Mouse (Mus musculus) thymus, postnatal 0 days (tissue): Measurements from ENCODE around the gene Frg2f1. TPM values are rescaled to one million over a fixed set of nuclear protein-coding genes. Genes with fewer than 3 reads are reported as not detected.

Experiments used
- DNase-seq: peaks from one replicate; pipeline ENCODE4 v3.0.0-alpha.2; 2015; ENCODE audit warnings: low spot score
- polyA plus RNA-seq: library from polyadenylated mRNA; unstranded; fragments of >200 nt; fragmentation: Nextera tagmentation; extraction: Ambion mirVana; gene quantifications from 2 replicates; pipeline ENCODE4 v1.2.1, GENCODE M21; 2015

Frg2f1 gene
- polyA plus RNA-seq, 1 experiment from 2014 or later, result 4.2 TPM

GRCm38 (mm10) chr4:119492933-119493327 is 46.4 kb downstream of the Frg2f1 start:
- DNase-seq, result no peak

DNA sequence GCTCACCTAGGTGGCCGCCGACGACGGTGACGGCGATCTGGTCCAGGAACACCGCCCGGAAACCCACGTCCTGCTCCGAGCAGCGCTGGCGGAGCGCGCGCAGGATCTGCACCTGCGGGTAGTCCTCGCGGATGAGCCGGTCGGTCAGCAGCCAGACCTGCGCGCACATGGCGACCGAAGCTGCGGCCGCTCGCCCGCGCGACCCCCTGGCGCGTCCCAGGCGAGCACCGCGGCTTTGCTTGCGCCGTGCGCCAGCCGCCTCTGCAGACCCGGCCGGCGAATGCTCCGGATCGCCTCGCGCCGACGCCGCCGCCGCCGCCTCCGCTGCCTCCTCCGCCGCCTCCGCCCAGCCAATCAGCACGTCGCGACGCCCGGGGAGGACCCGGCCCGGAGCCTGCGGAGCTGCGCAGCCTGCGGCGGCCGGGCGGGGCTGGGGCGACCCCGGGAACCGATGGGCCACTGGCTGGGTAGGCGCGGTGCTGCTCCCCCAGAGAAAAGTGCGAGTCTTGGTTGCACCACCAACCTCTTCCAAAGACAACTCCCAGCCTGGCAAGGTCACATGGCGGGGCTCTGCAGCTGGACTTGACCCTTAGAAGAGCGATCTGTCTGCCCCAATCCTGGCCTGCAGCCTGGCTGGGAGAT is 46.9 kb downstream of the Frg2f1 start, which contains the start of gene Rimkla:
Rimkla (minus strand) TSS at position 338 of the 642 bp plus-strand sequence.
- peak; percentile 59 for DNase-seq

GRCm38 (mm10) chr4:119490806-119491205 is 48.5 kb downstream of the Frg2f1 start:
- DNase-seq, result peak; percentile 39

GRCm38 (mm10) chr4:119489666-119490065 is 49.7 kb downstream of the Frg2f1 start:
- no peak for DNase-seq

- no peak for DNase-seq
These were observed 54.4 kb downstream of the Frg2f1 start for GRCm38 (mm10) chr4:119484882-119485281.

DNA sequence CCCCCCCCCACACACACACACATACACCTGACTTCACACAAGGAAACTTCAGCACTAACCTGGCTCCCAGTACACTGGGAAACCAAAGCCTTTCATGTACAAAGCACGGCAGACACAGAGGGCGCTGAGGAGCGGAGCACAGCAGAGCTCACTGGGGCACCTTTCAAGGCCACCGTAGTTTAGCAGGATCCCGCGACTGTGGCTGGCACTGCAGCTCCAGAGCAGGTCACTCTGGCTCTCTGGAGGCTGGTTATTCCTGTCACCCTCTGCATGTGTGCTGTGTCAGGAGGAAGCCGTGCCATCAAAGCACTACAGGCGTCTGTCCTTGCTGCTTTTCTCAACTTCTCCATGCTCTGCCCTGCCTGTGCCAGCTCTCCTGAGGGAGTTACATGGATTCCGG is 56.3 kb downstream of the Frg2f1 start:
- DNase-seq, result peak; percentile 25

Other genes with a start within 250 kb of the Frg2f1 start
- 532 and 561 TPM in 2 replicates for gene Ybx1, start 244.9 kb downstream of the Frg2f1 start, polyA plus RNA-seq
- gene Ppih, start 219.0 kb downstream of the Frg2f1 start, polyA plus RNA-seq, result 135 and 144 TPM in 2 replicates
- gene Ccdc30, start 124.0 kb downstream of the Frg2f1 start, polyA plus RNA-seq, result 17.3 and 22.1 TPM in 2 replicates
- gene Ppcs, start 117.1 kb downstream of the Frg2f1 start, polyA plus RNA-seq, result 41.9 and 43.8 TPM in 2 replicates
- gene Zmynd12, start 116.7 kb downstream of the Frg2f1 start, polyA plus RNA-seq, result 0.41 and 0.46 TPM in 2 replicates
- 0.21 and 0.25 TPM in 2 replicates for gene Rimkla, start 46.9 kb downstream of the Frg2f1 start, polyA plus RNA-seq
- 11.4 and 13.5 TPM in 2 replicates for gene Foxj3, start 2.5 kb downstream of the Frg2f1 start, polyA plus RNA-seq
- 0.69 TPM in 1 of 2 replicates, not detected in the other for gene Guca2a, start 98.2 kb upstream of the Frg2f1 start, polyA plus RNA-seq
- 0.68 and 1.1 TPM in 2 replicates for gene Guca2b, start 119.4 kb upstream of the Frg2f1 start, polyA plus RNA-seq
- 23.3 and 23.7 TPM in 2 replicates for gene Hivep3, start 194.3 kb upstream of the Frg2f1 start, polyA plus RNA-seq